Mouse (Mus musculus): ENCODE data around the gene Lrtm2. TPM values are rescaled to one million over a fixed set of nuclear protein-coding genes. Genes with fewer than 3 reads are reported as not detected.
"Not testable (repeated sequence)": the region's sequence is repeated elsewhere in the genome, so short reads cannot be mapped to it uniquely, and the experiment has no call there.

Gene Lrtm2
- polyA plus RNA-seq, 1 experiment = not detected

GRCm38 (mm10) chr6:119360925-119361702 is 30.5 kb upstream of the Lrtm2 start:
- Histone ChIP-seq H3K27ac (ENCODE audit: insufficient read depth, low read length) (no peak overlapping the region), H3K4me1 (ENCODE audit: control insufficient read depth, insufficient read depth, low read length) (no peaks in the 10 kb centered on the region)

GRCm38 (mm10) chr6:119360250-119360649 is 29.7 kb upstream of the Lrtm2 start:
- not testable (repeated sequence) for H3K4me3 ChIP-seq (ENCODE audit: insufficient read depth, low read length); H3K4me1 ChIP-seq (ENCODE audit: control insufficient read depth, insufficient read depth, low read length); H3K27ac ChIP-seq (ENCODE audit: insufficient read depth, low read length)

More at GRCm38 (mm10) chr6:119360925-119361702, 30.5 kb upstream of the Lrtm2 start:
- no peak overlapping the region for H3K4me3 ChIP-seq (ENCODE audit: insufficient read depth, low read length)
- TF ChIP-seq CTCF (IDR thresholded peaks at IDR 0.05; ENCODE audit: borderline replicate concordance, insufficient read depth, low read length) (no peak), POLR2A (IDR thresholded peaks at IDR 0.05; ENCODE audit: low read depth, low read length) (no peak)

DNA sequence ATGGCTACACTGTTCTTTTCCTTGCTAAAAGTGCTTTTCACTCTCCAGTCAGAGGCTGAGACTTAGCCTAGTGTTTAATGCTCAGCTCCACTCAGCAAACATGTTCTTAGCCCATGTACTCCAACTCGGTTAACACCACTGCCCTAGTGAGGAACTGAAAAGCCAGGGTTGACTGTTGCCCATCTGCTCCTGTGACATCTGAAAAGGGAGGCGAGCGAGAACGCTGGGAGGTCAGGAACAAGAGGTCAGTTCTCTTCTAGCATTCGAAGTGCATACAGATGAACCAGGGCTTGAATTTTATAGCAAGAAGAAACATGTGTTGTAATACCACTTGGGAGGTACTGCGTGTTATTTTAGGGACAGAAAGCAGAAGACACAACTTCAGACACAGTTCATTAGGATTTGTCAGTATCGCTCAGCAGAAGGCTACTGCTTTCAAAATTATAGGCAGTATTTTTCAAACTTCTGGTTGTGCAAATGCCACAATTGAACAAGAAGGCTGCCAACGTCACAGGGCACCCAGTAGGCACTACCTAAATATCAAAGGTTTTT is 27.5 kb upstream of the Lrtm2 start:
- no peaks in the 10 kb centered on the region for H3K4me1 ChIP-seq (ENCODE audit: control insufficient read depth, insufficient read depth, low read length)
- H3K27ac ChIP-seq (ENCODE audit: insufficient read depth, low read length) = no peak overlapping the region
- TF ChIP-seq CTCF (IDR thresholded peaks at IDR 0.05; ENCODE audit: borderline replicate concordance, insufficient read depth, low read length) = no peak
- no peak for TF ChIP-seq POLR2A (IDR thresholded peaks at IDR 0.05; ENCODE audit: low read depth, low read length)
- no peak overlapping the region for H3K4me3 ChIP-seq (ENCODE audit: insufficient read depth, low read length)

DNA sequence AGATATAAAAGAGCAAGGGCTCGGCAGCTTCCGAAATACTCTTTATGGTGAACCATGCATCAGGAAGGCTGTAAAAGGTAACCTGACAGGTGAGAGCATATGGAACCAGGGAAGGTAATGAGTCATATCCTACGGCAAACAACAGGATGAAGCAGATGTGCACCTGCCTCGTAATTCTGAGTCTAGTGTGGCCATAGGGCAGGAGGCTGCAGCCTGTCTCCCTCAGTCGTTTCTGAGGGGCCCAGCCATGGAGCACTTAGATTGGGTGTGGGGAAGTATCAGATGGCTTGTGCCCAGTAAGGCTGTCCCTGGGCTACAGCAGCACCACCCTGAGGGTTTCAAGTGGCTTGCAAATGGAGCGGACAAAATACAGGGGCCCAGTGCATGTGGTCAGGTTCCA is 21.9 kb upstream of the Lrtm2 start:
- Histone ChIP-seq H3K4me1 (ENCODE audit: control insufficient read depth, insufficient read depth, low read length) (no peaks in the 10 kb centered on the region), H3K27ac (ENCODE audit: insufficient read depth, low read length) (no peak overlapping the region), H3K4me3 (ENCODE audit: insufficient read depth, low read length) (no peak overlapping the region)
- no peak for TF ChIP-seq POLR2A (IDR thresholded peaks at IDR 0.05; ENCODE audit: low read depth, low read length)
- no peak for TF ChIP-seq CTCF (IDR thresholded peaks at IDR 0.05; ENCODE audit: borderline replicate concordance, insufficient read depth, low read length)

DNA sequence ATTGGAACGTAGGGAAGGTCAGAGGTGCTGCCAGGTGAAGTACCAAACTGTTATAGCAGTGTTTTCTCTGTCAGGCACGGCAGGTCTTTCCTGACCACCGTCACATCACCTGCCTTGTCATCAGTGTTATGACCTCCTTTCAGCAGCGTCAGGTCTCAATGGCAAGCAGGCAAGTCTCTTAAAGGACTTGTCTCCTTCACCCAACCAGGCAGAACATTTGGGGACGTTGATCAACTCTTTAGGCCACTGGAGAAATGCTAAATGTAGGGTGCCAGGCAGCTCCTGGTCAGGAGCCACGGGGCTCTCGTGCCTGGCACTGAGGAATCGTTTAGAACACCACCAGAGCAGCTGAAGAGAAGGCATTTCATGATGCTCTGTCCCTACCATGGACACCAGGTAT is 21.1 kb upstream of the Lrtm2 start:
- TF ChIP-seq POLR2A (IDR thresholded peaks at IDR 0.05; ENCODE audit: low read depth, low read length) (no peak), CTCF (IDR thresholded peaks at IDR 0.05; ENCODE audit: borderline replicate concordance, insufficient read depth, low read length) (no peak)
- no peaks in the 10 kb centered on the region for H3K4me1 ChIP-seq (ENCODE audit: control insufficient read depth, insufficient read depth, low read length)
- no peak overlapping the region for H3K4me3 ChIP-seq (ENCODE audit: insufficient read depth, low read length)
- no peak overlapping the region for H3K27ac ChIP-seq (ENCODE audit: insufficient read depth, low read length)

DNA sequence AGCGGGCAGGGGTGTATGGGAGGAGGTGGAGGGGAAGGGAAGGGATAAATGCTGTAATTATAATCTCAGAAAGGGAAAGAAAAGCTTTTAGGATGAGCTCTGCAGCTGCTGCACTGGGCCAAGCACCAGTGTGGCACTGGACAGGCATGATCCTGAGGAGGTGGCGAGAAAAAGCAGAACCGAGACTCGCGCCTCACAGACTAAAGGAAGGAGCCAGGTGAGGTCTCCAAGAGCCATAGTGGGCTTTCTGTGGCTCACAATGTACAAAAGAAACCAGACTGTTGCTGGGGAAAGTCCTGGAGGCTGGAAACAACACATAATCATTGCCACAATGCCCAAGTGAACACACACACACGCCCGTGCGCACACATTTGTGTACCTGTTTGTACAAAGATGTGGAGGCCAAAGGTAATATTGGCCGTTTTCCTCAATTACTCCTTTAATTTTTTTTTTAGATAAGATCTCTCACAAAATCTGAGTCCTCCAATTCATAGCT is 20.2 kb upstream of the Lrtm2 start:
- H3K4me3 ChIP-seq (ENCODE audit: insufficient read depth, low read length) = no peak overlapping the region
- H3K4me1 ChIP-seq (ENCODE audit: control insufficient read depth, insufficient read depth, low read length) = no peaks in the 10 kb centered on the region
- H3K27ac ChIP-seq (ENCODE audit: insufficient read depth, low read length) = no peak overlapping the region
- no peak for TF ChIP-seq POLR2A (IDR thresholded peaks at IDR 0.05; ENCODE audit: low read depth, low read length)
- no peak for TF ChIP-seq CTCF (IDR thresholded peaks at IDR 0.05; ENCODE audit: borderline replicate concordance, insufficient read depth, low read length)

- H3K27ac ChIP-seq (ENCODE audit: insufficient read depth, low read length) = no peak overlapping the region
- TF ChIP-seq POLR2A (IDR thresholded peaks at IDR 0.05; ENCODE audit: low read depth, low read length) (no peak), CTCF (IDR thresholded peaks at IDR 0.05; ENCODE audit: borderline replicate concordance, insufficient read depth, low read length) (no peak)
- H3K4me1 ChIP-seq (ENCODE audit: control insufficient read depth, insufficient read depth, low read length) = no peaks in the 10 kb centered on the region
- no peak overlapping the region for H3K4me3 ChIP-seq (ENCODE audit: insufficient read depth, low read length)
These were observed 17.7 kb upstream of the Lrtm2 start for GRCm38 (mm10) chr6:119348234-119348633.

GRCm38 (mm10) chr6:119347813-119348212 is 17.2 kb upstream of the Lrtm2 start:
- TF ChIP-seq POLR2A (IDR thresholded peaks at IDR 0.05; ENCODE audit: low read depth, low read length) (no peak), CTCF (IDR thresholded peaks at IDR 0.05; ENCODE audit: borderline replicate concordance, insufficient read depth, low read length) (no peak)
- no peak overlapping the region for H3K4me3 ChIP-seq (ENCODE audit: insufficient read depth, low read length)
- no peak overlapping the region for H3K27ac ChIP-seq (ENCODE audit: insufficient read depth, low read length)
- no peaks in the 10 kb centered on the region for H3K4me1 ChIP-seq (ENCODE audit: control insufficient read depth, insufficient read depth, low read length)

GRCm38 (mm10) chr6:119346257-119346656 is 15.7 kb upstream of the Lrtm2 start:
- Histone ChIP-seq H3K4me1 (ENCODE audit: control insufficient read depth, insufficient read depth, low read length) (no peaks in the 10 kb centered on the region), H3K4me3 (ENCODE audit: insufficient read depth, low read length) (no peak overlapping the region), H3K27ac (ENCODE audit: insufficient read depth, low read length) (no peak overlapping the region)
- TF ChIP-seq CTCF (IDR thresholded peaks at IDR 0.05; ENCODE audit: borderline replicate concordance, insufficient read depth, low read length) = no peak
- no peak for TF ChIP-seq POLR2A (IDR thresholded peaks at IDR 0.05; ENCODE audit: low read depth, low read length)

DNA sequence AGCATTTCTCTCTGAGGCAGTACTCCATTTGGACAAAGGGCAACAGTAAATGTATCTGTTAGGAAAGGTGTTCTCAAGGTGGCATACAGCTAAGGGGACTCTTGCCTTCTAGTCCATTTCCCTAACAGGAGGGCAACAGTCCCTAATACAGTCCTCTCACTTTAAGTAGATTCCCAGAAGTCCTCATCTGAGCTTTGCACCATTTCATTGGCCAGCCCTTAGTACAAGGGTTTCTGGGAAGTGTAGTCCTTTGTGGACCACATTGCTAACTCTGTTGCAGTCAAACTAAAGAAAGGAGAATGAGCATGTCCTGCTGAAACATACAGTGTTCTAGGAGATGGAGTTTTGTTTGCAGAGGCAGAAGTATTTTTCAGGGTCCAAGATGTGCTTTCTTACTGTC is 10.8 kb upstream of the Lrtm2 start:
- H3K4me3 ChIP-seq (ENCODE audit: insufficient read depth, low read length) = no peak overlapping the region
- no peak for TF ChIP-seq POLR2A (IDR thresholded peaks at IDR 0.05; ENCODE audit: low read depth, low read length)
- TF ChIP-seq CTCF (IDR thresholded peaks at IDR 0.05; ENCODE audit: borderline replicate concordance, insufficient read depth, low read length) = no peak
- no peaks in the 10 kb centered on the region for H3K4me1 ChIP-seq (ENCODE audit: control insufficient read depth, insufficient read depth, low read length)
- H3K27ac ChIP-seq (ENCODE audit: insufficient read depth, low read length) = no peak overlapping the region
